Mouse (Mus musculus) spleen, adult 12 weeks (tissue): ENCODE data around the gene Mapk1ip1l.

Source experiments
- DNase-seq: peaks from one replicate; pipeline ENCODE4 v3.0.0; 2022; ENCODE audit warnings: low spot score

The Mapk1ip1l gene

DNA sequence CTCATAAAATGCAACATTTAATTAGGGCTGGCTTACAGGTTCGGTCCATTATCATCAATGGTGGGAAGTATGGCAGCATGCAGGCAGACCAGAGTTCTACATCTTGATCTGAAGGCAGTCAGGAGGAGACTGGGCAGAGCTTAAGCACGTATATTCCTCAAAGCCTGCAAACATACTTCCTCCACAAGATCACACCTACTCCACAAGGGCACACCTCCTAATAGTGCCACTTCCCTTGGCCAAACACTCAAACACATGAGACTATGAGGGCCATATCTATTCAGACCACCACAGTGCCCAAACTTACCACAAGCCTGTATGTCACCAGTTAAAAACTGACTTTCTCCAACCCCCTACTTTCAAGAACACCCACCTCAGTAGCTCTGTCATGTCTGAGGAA is 63.4 kb downstream of the Mapk1ip1l start:
- DNase-seq: no peak

DNA sequence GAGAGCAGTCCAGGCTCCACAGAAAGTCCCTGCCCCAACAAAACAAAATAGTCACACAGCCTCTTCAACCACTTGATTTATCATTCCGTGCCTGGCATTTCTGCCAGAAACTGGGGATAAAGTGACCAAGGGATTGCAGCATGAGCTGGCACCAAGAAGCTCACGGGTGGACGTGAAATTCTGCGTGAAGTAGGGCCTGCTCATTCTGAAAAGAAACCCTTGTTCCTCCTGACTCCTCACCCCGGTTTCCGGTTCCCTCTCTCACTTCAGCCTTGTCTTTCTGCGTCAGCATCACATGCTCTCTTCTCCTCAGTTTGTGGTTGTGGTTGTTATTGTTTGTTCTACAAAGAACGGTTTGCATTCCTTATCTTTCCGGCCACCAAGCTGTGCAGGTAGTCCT is 63.8 kb downstream of the Mapk1ip1l start:
- DNase-seq: no peak

DNA sequence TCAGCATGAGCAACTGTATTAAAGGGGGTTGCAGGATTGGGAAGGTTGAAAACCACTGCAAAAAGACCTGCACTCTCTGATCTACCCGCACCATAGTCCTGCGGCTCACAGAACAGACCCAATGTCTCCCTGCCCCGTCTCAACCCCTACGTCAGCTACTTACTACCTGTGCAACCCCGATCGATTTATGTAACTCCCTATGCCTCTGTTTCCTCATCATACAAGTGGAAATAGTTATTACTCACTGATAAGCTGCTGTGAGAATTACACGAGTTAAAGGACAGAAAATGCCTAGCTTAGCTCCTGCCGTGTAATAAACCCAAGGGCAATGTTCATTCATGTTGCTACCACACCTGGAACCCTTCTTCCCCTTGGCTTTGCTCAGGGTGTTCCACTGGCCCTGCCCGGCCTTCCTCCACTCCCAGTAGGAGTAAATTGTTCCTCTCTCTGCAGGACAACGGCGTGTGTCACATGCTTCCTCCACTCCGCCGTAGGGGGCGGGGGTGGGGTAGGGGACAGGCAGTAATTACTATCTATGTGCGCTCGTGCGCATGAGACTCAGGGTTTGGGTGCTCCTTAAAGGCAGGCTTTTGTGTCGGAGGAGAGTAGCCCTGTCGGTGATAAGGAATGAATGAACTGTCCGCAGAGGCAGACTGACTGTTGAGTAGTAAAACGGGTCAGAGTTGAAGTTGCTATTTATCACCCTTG is 66.8 kb downstream of the Mapk1ip1l start:
- no peak for DNase-seq

DNA sequence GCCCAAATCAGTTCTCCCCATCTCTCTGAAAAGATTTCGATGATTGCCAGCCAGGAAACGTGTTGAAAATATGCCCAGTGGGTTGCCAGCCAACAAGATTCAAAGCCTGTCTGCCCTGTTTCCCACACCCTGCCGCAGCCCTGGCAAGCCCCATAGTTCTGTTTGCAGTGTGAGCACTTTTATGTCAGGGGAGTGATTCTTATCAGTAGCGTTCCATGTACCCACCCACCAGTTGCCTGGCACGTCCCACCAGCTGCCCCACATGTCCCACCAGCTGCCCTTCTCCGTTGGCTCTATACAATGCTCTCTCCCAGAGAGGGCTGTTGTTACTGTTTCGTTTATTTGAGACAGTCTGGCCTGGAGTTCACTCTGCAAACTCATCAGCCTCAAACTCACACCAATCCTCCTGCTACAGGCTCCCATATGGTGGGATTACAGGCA is 68.8 kb downstream of the Mapk1ip1l start:
- no peak for DNase-seq

DNA sequence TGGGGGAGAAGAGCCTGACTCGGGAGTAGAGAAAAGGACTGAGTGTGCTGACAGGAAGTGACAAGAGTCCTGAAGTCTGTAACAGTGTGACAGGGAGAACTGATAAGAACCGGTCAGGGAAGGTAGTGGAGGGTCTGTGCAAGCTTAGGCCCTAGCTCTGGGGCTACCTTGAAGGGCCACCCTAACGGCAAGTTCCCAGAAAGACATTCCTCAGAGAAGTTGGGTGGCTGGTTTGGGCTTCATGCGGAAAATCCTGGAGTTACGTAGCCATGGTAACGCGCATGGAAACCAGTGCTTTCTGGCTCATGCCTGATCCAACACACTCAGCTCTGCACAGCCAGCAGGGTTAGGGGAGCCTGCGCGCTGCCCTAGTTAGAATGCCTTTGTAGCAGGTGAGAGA is 69.4 kb downstream of the Mapk1ip1l start, which contains the start of gene Lgals3:
TSS of gene Lgals3 (plus strand) at position 291 of the 400 bp plus-strand sequence.
- no peak for DNase-seq

DNA sequence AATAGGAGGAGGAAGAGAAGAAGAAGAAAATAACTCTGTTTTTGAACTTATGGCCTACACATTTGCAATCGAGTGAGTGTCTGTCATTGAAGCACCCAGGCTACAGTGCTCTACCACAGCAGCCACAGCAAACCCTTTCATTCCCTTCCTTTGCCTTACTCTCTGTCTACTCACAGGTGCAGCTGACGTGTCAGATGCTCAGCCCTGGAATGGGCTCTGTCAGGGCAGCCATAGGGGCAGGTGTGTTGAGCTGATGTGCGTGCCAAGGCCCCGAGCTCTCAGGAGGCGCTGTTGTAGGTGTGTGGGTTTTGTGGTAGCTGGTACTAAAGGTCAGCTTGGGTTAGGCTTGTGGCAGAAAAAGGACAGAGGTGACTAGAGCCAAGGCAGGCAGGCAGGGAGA is 71.7 kb downstream of the Mapk1ip1l start:
- DNase-seq: no peak

DNA sequence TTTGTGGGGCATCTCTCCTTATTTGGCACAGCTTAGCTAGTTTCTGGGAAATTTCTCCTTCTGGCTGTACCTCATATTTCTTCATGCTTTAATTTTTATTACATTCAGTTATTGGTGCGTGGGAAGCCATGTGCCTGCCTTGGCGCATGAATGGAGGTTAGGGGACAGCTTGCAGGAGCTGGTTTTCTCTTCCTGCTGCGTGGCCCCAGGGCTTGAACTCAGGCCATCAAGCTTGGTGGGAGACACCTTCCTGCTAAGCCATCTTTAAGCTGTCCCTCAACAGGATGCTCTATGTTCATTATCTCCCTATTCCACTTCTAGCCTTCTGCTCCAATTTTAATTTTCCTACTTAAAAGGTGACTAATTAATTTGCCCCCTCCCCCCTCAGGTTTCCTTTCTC is 72.7 kb downstream of the Mapk1ip1l start:
- DNase-seq: no peak

DNA sequence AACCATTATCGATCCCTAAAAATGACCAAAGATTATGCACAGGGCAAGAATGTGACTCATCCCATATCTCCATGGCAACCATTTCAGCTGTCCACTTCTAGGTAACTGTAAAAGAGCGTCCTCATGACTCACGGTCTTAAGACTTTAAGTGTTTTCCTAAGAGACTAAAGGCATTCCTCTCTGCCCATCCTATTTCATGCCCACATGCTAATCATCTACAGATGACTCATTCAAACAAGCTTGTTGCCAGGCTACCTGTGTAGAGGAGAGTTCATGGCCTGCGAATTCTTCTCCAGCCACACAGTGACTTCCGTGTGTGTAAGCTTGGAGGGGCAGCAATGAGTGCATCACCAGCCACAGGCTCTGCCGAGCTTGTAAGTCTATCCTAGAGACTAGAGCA is 73.6 kb downstream of the Mapk1ip1l start:
- DNase-seq: no peak
